Mouse (Mus musculus) cerebellum, adult 2 months (tissue): Measurements from ENCODE around the gene Proz.

Source experiments
- CTCF ChIP-seq: fragments of 200-500 bp; IDR thresholded peaks from 2 replicates; pipeline ENCODE4 v1.5.1; 2011; ENCODE audit warnings: low read depth, mild to moderate bottlenecking, control low read depth, low read length, moderate library complexity, borderline replicate concordance; ENCODE audit not compliant: insufficient read depth
- POLR2A ChIP-seq: fragments of 200-500 bp; IDR thresholded peaks from 2 replicates; pipeline ENCODE4 v1.6.1; 2011; ENCODE audit warnings: low read length, control low read depth, borderline replicate concordance; ENCODE audit not compliant: insufficient read depth

GRCm38 (mm10) chr8:13021830-13022229 is 38.9 kb upstream of the Proz start:
- TF ChIP-seq CTCF = no peak
- TF ChIP-seq POLR2A = no peak
